Mouse (Mus musculus) stomach, postnatal 0 days (tissue): ENCODE results near the gene Anxa7. TPM values are rescaled to one million over a fixed set of nuclear protein-coding genes. Genes with fewer than 3 reads are reported as not detected.
A peak's percentile ranks its signal among the peaks of the same experiment; 100 is the strongest.

ENCODE experiments used
- ATAC-seq: fragments of 200-750 bp; cut with Nextera tagmentation; 2 replicates; pipeline ENCODE4 v1.8.0; 2017; ENCODE audit not compliant: low FRiP score, low TSS enrichment
- DNase-seq: peaks from one replicate; pipeline ENCODE4 v3.0.0-alpha.2; 2016; ENCODE audit warnings: low spot score
- H3K27ac ChIP-seq: fragments of 300-500 bp; sonication (generic); replicated peaks from 2 replicates; pipeline ENCODE4 v1.5.1; 2014; ENCODE audit warnings: mild to moderate bottlenecking, control low read depth
- H3K27me3 ChIP-seq: fragments of 300-500 bp; sonication (generic); 2 replicates; pipeline ENCODE4 v1.6.1; 2014; ENCODE audit warnings: low read length; ENCODE audit not compliant: control insufficient read depth, insufficient read depth
- H3K36me3 ChIP-seq: fragments of 300-500 bp; sonication (generic); 2 replicates; pipeline ENCODE4 v1.6.1; 2014; ENCODE audit warnings: low read length, mixed read lengths; ENCODE audit not compliant: control insufficient read depth, insufficient read depth
- H3K4me1 ChIP-seq: fragments of 300-500 bp; sonication (generic); replicated peaks from 2 replicates; pipeline ENCODE4 v1.6.1; 2014; ENCODE audit warnings: antibody characterized with exemption; ENCODE audit not compliant: control insufficient read depth, insufficient read depth
- H3K4me2 ChIP-seq: fragments of 300-500 bp; sonication (generic); replicated peaks from 2 replicates; pipeline ENCODE4 v1.6.1; 2014; ENCODE audit warnings: low read depth, mild to moderate bottlenecking, control low read depth, moderate library complexity
- H3K4me3 ChIP-seq: fragments of 300-500 bp; sonication (generic); 2 replicates; pipeline ENCODE4 v1.5.1; 2014; ENCODE audit warnings: low read depth, low read length, control low read depth
- H3K9ac ChIP-seq: fragments of 300-500 bp; sonication (generic); 2 replicates; pipeline ENCODE4 v1.6.1; 2014; ENCODE audit warnings: mild to moderate bottlenecking, low read length, control low read depth, mixed read lengths
- H3K9me3 ChIP-seq: fragments of 300-500 bp; sonication (generic); 2 replicates; pipeline ENCODE4 v1.6.1; 2016; ENCODE audit warnings: low read length; ENCODE audit not compliant: control insufficient read depth
- CTCF ChIP-seq: IDR thresholded peaks from 2 replicates; pipeline ENCODE4 v1.5.1; 2016; ENCODE audit warnings: antibody characterized with exemption, low read depth, mild to moderate bottlenecking, moderate library complexity
- EP300 ChIP-seq: optimal IDR thresholded peaks from 2 replicates; pipeline ENCODE3; 2016; ENCODE audit warnings: antibody characterized with exemption
- WGBS: fragments of 180-500 bp; shearing (Covaris S2); extraction: QIAGEN DNeasy Blood & Tissue Kit; methylation state at CpG from one replicate; pipeline ENCODE4 v1.1.7; 2014; 5-methylcytosine and 5-hydroxymethylcytosine counted together
- polyA plus RNA-seq: library from polyadenylated mRNA; unstranded; fragments of >200 nt; fragmentation: Nextera tagmentation; extraction: Ambion mirVana; gene quantifications from 2 replicates; pipeline ENCODE4 v1.2.1, GENCODE M21; 2015

The Anxa7 gene
- polyA plus RNA-seq, 1 experiment from 2014 or later, result 82.4 TPM

- H3K9ac ChIP-seq, result no peak within 1 kb of the TSS
- no peak within 1 kb of the TSS for H3K4me3 ChIP-seq
- H3K27me3 ChIP-seq, result no peaks in the 10 kb centered on the region
- no peak for TF ChIP-seq CTCF
- no peak for TF ChIP-seq EP300
- DNase-seq (no peak), ATAC-seq (no peak)
- 73% methylated on average over 2 of the region's 2 CpGs for WGBS
- no peaks in the 10 kb centered on the region for H3K4me1 ChIP-seq
- no peak within 1 kb of the TSS for H3K4me2 ChIP-seq
- no peak within 1 kb of the TSS for H3K27ac ChIP-seq
- H3K9me3 ChIP-seq, result no peaks in the 10 kb centered on the region
- H3K36me3 ChIP-seq, result peaks cover 11% of the 10 kb centered on the region; the same call in 1 of the 2 replicates
Observed at GRCm38 (mm10) chr14:20496603-20497002, 16.7 kb upstream of the Anxa7 start, which contains the start of gene Mss51. TSS of gene Mss51 (minus strand) at chr14:20496901.

DNA sequence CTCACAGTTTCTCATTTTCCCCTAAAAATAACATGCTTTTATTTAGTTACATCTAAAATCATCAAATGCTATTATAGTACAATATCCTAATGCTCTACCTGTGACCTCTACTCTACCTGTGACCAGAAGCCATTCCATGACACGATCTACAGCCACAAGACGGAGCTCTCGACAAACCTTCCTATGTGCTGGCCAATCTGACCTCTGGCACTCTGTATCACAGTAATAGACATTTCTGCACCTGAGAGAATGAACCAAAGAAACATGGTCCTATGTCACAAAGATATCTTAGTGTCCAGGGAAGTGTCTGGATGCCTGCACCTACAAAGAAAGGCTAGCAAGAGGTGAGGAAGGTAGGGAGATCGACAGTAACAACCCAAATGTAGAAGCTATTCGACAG, 6.1 kb upstream of the Anxa7 start:
- H3K27me3 ChIP-seq, result no peaks in the 10 kb centered on the region
- H3K27ac ChIP-seq, result no peak overlapping the region
- no peak overlapping the region for H3K4me2 ChIP-seq
- H3K36me3 ChIP-seq, result no peaks in the 10 kb centered on the region
- WGBS, result 96% methylated on average over 5 of the region's 5 CpGs
- H3K4me3 ChIP-seq, result no peak overlapping the region
- DNase-seq (no peak), ATAC-seq (no peak)
- no peaks in the 10 kb centered on the region for H3K9me3 ChIP-seq
- no peak overlapping the region for H3K9ac ChIP-seq
- TF ChIP-seq EP300 (no peak), CTCF (no peak)
- no peaks in the 10 kb centered on the region for H3K4me1 ChIP-seq

DNA sequence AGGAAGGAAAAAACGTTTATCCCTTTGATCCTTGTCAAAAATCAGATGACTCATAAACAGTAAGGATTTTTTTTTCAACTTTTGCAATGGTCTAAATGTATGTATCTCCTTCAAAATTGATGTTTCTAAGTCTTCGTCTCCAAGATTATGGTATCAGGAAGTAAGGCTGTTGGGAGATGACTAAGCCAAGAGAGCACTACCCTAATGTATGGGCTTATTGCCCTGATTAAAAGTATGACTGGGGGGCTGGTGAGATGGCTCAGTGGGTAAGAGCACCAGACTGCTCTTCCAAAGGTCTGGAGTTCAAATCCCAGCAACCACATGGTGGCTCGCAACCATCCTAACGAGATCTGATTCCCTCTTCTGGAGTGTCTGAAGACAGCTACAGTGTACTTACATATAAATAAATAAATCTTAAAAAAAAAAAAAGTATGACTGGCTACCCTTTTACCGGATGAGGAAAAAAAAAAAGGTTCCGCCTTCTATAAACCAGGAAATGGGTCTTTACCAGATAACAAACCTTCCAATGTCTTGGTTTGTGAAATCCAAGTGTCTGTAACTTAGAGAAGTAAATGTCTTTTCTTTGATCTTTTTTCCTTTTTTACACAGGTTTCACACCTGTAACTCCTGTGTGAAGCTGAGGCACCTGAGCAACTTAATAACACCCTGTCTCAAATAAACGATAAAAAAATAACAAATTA, 2.3 kb upstream of the Anxa7 start:
- H3K9me3 ChIP-seq, result no peaks in the 10 kb centered on the region
- H3K36me3 ChIP-seq, result no peaks in the 10 kb centered on the region
- H3K9ac ChIP-seq, result no peak overlapping the region
- DNase-seq, result no peak
- H3K27me3 ChIP-seq, result no peaks in the 10 kb centered on the region
- H3K4me1 ChIP-seq, result no peaks in the 10 kb centered on the region
- WGBS, result 78% methylated on average over 7 of the region's 7 CpGs
- H3K4me3 ChIP-seq, result no peak overlapping the region
- H3K4me2 ChIP-seq, result no peak overlapping the region
- no peak overlapping the region for H3K27ac ChIP-seq
- no peak for ATAC-seq
- TF ChIP-seq CTCF (no peak), EP300 (no peak)

DNA sequence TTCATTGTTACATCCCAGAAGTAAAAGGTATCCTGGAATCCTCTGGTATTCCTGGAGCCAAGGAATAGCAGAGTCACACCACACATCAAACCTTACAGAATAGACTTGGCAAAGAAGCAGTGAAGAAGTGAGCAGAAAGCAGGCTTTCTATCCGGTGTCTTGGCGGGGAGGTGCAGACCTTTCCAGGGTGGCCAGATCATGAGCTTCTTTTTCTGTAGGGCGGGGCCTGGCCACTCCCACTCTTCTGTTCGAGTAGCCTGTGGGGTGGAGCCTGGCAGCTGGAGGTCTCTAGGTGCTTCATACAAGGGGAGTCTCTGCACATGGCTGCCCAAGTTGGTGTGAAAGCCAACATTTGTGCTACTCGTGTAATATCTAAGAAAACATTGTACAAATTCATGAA, 1.3 kb upstream of the Anxa7 start:
- Histone ChIP-seq H3K9ac (no peak overlapping the region), H3K27me3 (no peaks in the 10 kb centered on the region), H3K4me3 (no peak overlapping the region), H3K36me3 (no peaks in the 10 kb centered on the region), H3K9me3 (no peaks in the 10 kb centered on the region), H3K27ac (peak overlapping the region; percentile 2; the same call in 1 of the 2 replicates), H3K4me2 (no peak overlapping the region), H3K4me1 (0 out of 2 replicates have a peak, but pooled peaks cover 2% of the 10 kb centered on the region)
- 26% methylated on average over 5 of the region's 5 CpGs for WGBS
- TF ChIP-seq CTCF, result no peak
- ATAC-seq (no peak), DNase-seq (peak; percentile 54)

GRCm38 (mm10) chr14:20480195-20480579, 254 bp upstream of the Anxa7 start:
- Histone ChIP-seq H3K36me3 (no peaks in the 10 kb centered on the region), H3K4me3 (peak overlapping the region; percentile 72), H3K27me3 (no peaks in the 10 kb centered on the region), H3K9me3 (no peaks in the 10 kb centered on the region), H3K27ac (peak overlapping the region; percentile 97; the same call in 1 of the 2 replicates), H3K9ac (peak overlapping the region; percentile 78), H3K4me1 (0 out of 2 replicates have a peak, but pooled peaks cover 2% of the 10 kb centered on the region), H3K4me2 (peak overlapping the region; percentile 78)
- 62% methylated on average over 1 of the region's 1 CpGs for WGBS
- ATAC-seq (no peak), DNase-seq (no peak)
- TF ChIP-seq EP300, result no peak
- TF ChIP-seq CTCF, result no peak

GRCm38 (mm10) chr14:20478801-20479200, 1.1 kb downstream of the Anxa7 start:
- Histone ChIP-seq H3K27ac (peak overlapping the region; percentile 97), H3K9me3 (no peaks in the 10 kb centered on the region), H3K36me3 (no peaks in the 10 kb centered on the region), H3K4me3 (peak overlapping the region; percentile 72), H3K4me1 (0 out of 2 replicates have a peak, but pooled peaks cover 2% of the 10 kb centered on the region), H3K27me3 (no peaks in the 10 kb centered on the region), H3K9ac (peak overlapping the region; percentile 78; the same call in 1 of the 2 replicates), H3K4me2 (peak overlapping the region; percentile 78)
- DNase-seq, result peak; percentile 87
- 12% methylated on average over 7 of the region's 7 CpGs for WGBS
- TF ChIP-seq EP300 (peak; percentile 11), CTCF (no peak)
- peak; percentile 80 for ATAC-seq
